Mouse (Mus musculus): ENCODE measurements around the gene Angpt4. TPM values are rescaled to one million over a fixed set of nuclear protein-coding genes. Genes with fewer than 3 reads are reported as not detected.

Gene Angpt4
- polyA plus RNA-seq, 1 experiment from 2014 or later = 0.50 TPM

- no peak for ATAC-seq (ENCODE audit: low FRiP score)
- H3K4me1 ChIP-seq = peaks cover 15% of the 10 kb centered on the region
- no peak overlapping the region for H3K9ac ChIP-seq (replicated peaks)
- H3K9me3 ChIP-seq (replicated peaks) = no peaks in the 10 kb centered on the region
- no peaks in the 10 kb centered on the region for H3K36me3 ChIP-seq
- 38% methylated on average over 2 of the region's 2 CpGs for WGBS
- H3K27ac ChIP-seq (replicated peaks) = no peak overlapping the region
- no peak overlapping the region for H3K4me2 ChIP-seq
- no peaks in the 10 kb centered on the region; the same call in 1 of the 2 replicates for H3K27me3 ChIP-seq (replicated peaks)
- H3K4me3 ChIP-seq (replicated peaks) = no peak overlapping the region
Measured at GRCm38 (mm10) chr2:151915111-151915510, 4.1 kb downstream of the Angpt4 start.

- WGBS = 44% methylated on average over 13 of the region's 13 CpGs
- H3K27ac ChIP-seq (replicated peaks) = no peak overlapping the region
- H3K27me3 ChIP-seq (replicated peaks) = no peaks in the 10 kb centered on the region; the same call in 1 of the 2 replicates
- H3K9ac ChIP-seq (replicated peaks) = no peak overlapping the region
- no peaks in the 10 kb centered on the region for H3K36me3 ChIP-seq
- no peak for ATAC-seq (ENCODE audit: low FRiP score)
- H3K4me1 ChIP-seq = peaks cover 11% of the 10 kb centered on the region
- H3K4me2 ChIP-seq = no peak overlapping the region
- no peak overlapping the region for H3K4me3 ChIP-seq (replicated peaks)
- H3K9me3 ChIP-seq (replicated peaks) = no peaks in the 10 kb centered on the region
Measured at GRCm38 (mm10) chr2:151916061-151916831, 5.2 kb downstream of the Angpt4 start.

GRCm38 (mm10) chr2:151919140-151919539 lies 8.1 kb downstream of the Angpt4 start:
- 80% methylated on average over 9 of the region's 9 CpGs for WGBS
- no peaks in the 10 kb centered on the region for H3K9me3 ChIP-seq (replicated peaks)
- no peak overlapping the region for H3K4me3 ChIP-seq (replicated peaks)
- H3K9ac ChIP-seq (replicated peaks) = no peak overlapping the region
- H3K36me3 ChIP-seq = no peaks in the 10 kb centered on the region
- peaks cover 10% of the 10 kb centered on the region for H3K4me1 ChIP-seq
- no peaks in the 10 kb centered on the region for H3K27me3 ChIP-seq (replicated peaks)
- no peak for ATAC-seq (ENCODE audit: low FRiP score)
- no peak overlapping the region for H3K27ac ChIP-seq (replicated peaks)
- no peak overlapping the region for H3K4me2 ChIP-seq

GRCm38 (mm10) chr2:151921068-151921467 lies 10.1 kb downstream of the Angpt4 start:
- Histone ChIP-seq H3K9me3 (replicated peaks) (no peaks in the 10 kb centered on the region), H3K4me2 (no peak overlapping the region), H3K27ac (replicated peaks) (no peak overlapping the region), H3K9ac (replicated peaks) (no peak overlapping the region), H3K36me3 (no peaks in the 10 kb centered on the region), H3K27me3 (replicated peaks) (no peaks in the 10 kb centered on the region), H3K4me3 (replicated peaks) (no peak overlapping the region), H3K4me1 (peaks cover 6% of the 10 kb centered on the region)
- 68% methylated on average over 8 of the region's 8 CpGs for WGBS
- no peak for ATAC-seq (ENCODE audit: low FRiP score)

- no peaks in the 10 kb centered on the region for H3K9me3 ChIP-seq (replicated peaks)
- no peak for ATAC-seq (ENCODE audit: low FRiP score)
Measured at GRCm38 (mm10) chr2:151921596-151921995, 10.6 kb downstream of the Angpt4 start.

GRCm38 (mm10) chr2:151924276-151924675 lies 13.3 kb downstream of the Angpt4 start:
- Histone ChIP-seq H3K9ac (replicated peaks) (no peak overlapping the region), H3K4me2 (no peak overlapping the region), H3K4me1 (no peaks in the 10 kb centered on the region), H3K36me3 (no peaks in the 10 kb centered on the region), H3K27me3 (replicated peaks) (no peaks in the 10 kb centered on the region), H3K27ac (replicated peaks) (no peak overlapping the region), H3K9me3 (replicated peaks) (no peaks in the 10 kb centered on the region), H3K4me3 (replicated peaks) (no peak overlapping the region)
- 79% methylated on average over 7 of the region's 7 CpGs for WGBS
- no peak for ATAC-seq (ENCODE audit: low FRiP score)

More at GRCm38 (mm10) chr2:151921596-151921995, 10.6 kb downstream of the Angpt4 start:
- H3K4me3 ChIP-seq (replicated peaks) = no peak overlapping the region
- H3K9ac ChIP-seq (replicated peaks) = no peak overlapping the region
- H3K4me1 ChIP-seq = peaks cover 3% of the 10 kb centered on the region; the same call in 1 of the 2 replicates
- H3K27me3 ChIP-seq (replicated peaks) = no peaks in the 10 kb centered on the region
- no peak overlapping the region for H3K27ac ChIP-seq (replicated peaks)
- WGBS = 70% methylated on average over 4 of the region's 4 CpGs
- no peak overlapping the region for H3K4me2 ChIP-seq
- no peaks in the 10 kb centered on the region for H3K36me3 ChIP-seq

- no peaks in the 10 kb centered on the region for H3K36me3 ChIP-seq
- H3K9ac ChIP-seq (replicated peaks) = no peak overlapping the region
- H3K9me3 ChIP-seq (replicated peaks) = no peaks in the 10 kb centered on the region
- peak; percentile 27; the same call in 1 of the 2 replicates for ATAC-seq (ENCODE audit: low FRiP score)
- no peak overlapping the region for H3K4me2 ChIP-seq
- H3K27me3 ChIP-seq (replicated peaks) = no peaks in the 10 kb centered on the region
- H3K4me3 ChIP-seq (replicated peaks) = no peak overlapping the region
- WGBS = 47% methylated on average over 4 of the region's 4 CpGs
- no peaks in the 10 kb centered on the region for H3K4me1 ChIP-seq
- no peak overlapping the region for H3K27ac ChIP-seq (replicated peaks)
Measured at GRCm38 (mm10) chr2:151925715-151926114, 14.7 kb downstream of the Angpt4 start.

- Histone ChIP-seq H3K4me1 (no peaks in the 10 kb centered on the region), H3K27ac (replicated peaks) (no peak overlapping the region), H3K36me3 (no peaks in the 10 kb centered on the region), H3K4me2 (no peak overlapping the region), H3K4me3 (replicated peaks) (no peak overlapping the region), H3K9ac (replicated peaks) (no peak overlapping the region), H3K27me3 (replicated peaks) (no peaks in the 10 kb centered on the region), H3K9me3 (replicated peaks) (no peaks in the 10 kb centered on the region)
- 94% methylated on average over 11 of the region's 11 CpGs for WGBS
- ATAC-seq (ENCODE audit: low FRiP score) = no peak
Measured at GRCm38 (mm10) chr2:151927103-151927502, 16.1 kb downstream of the Angpt4 start.

- no peak overlapping the region for H3K27ac ChIP-seq (replicated peaks)
- no peaks in the 10 kb centered on the region for H3K4me1 ChIP-seq
- H3K9ac ChIP-seq (replicated peaks) = no peak overlapping the region
- 37% methylated on average over 7 of the region's 7 CpGs for WGBS
- H3K36me3 ChIP-seq = no peaks in the 10 kb centered on the region
- H3K27me3 ChIP-seq (replicated peaks) = no peaks in the 10 kb centered on the region
- no peak; the same call in 1 of the 2 replicates for ATAC-seq (ENCODE audit: low FRiP score)
- H3K4me3 ChIP-seq (replicated peaks) = no peak overlapping the region
- no peaks in the 10 kb centered on the region for H3K9me3 ChIP-seq (replicated peaks)
- no peak overlapping the region for H3K4me2 ChIP-seq
Measured at GRCm38 (mm10) chr2:151930389-151931074, 19.5 kb downstream of the Angpt4 start.

GRCm38 (mm10) chr2:151937893-151938292 lies 26.9 kb downstream of the Angpt4 start:
- WGBS = 41% methylated on average over 3 of the region's 3 CpGs
- no peak overlapping the region for H3K9ac ChIP-seq (replicated peaks)

GRCm38 (mm10) chr2:151938780-151939200 lies 27.8 kb downstream of the Angpt4 start:
- H3K27ac ChIP-seq (replicated peaks) = peak overlapping the region; percentile 45; the same call in 1 of the 2 replicates
- H3K9ac ChIP-seq (replicated peaks) = no peak overlapping the region
- ATAC-seq (ENCODE audit: low FRiP score) = peak; percentile 18; the same call in 1 of the 2 replicates
- no peaks in the 10 kb centered on the region for H3K27me3 ChIP-seq (replicated peaks)
- H3K9me3 ChIP-seq (replicated peaks) = no peaks in the 10 kb centered on the region
- H3K4me2 ChIP-seq = no peak overlapping the region
- peaks cover 14% of the 10 kb centered on the region for H3K4me1 ChIP-seq
- no peak overlapping the region for H3K4me3 ChIP-seq (replicated peaks)
- 60% methylated on average over 11 of the region's 11 CpGs for WGBS
- no peaks in the 10 kb centered on the region for H3K36me3 ChIP-seq

More at GRCm38 (mm10) chr2:151937893-151938292, 26.9 kb downstream of the Angpt4 start:
- no peak overlapping the region for H3K4me3 ChIP-seq (replicated peaks)
- ATAC-seq (ENCODE audit: low FRiP score) = no peak
- peaks cover 14% of the 10 kb centered on the region for H3K4me1 ChIP-seq
- H3K9me3 ChIP-seq (replicated peaks) = no peaks in the 10 kb centered on the region
- H3K36me3 ChIP-seq = no peaks in the 10 kb centered on the region
- H3K27ac ChIP-seq (replicated peaks) = peak overlapping the region; percentile 48; the same call in 1 of the 2 replicates
- H3K27me3 ChIP-seq (replicated peaks) = no peaks in the 10 kb centered on the region
- H3K4me2 ChIP-seq = no peak overlapping the region

All from neural tube, embryonic 15.5 days (tissue).